Comparison of ENCODE assay signal across 21 mouse cellular contexts in the genomic region with DNA sequence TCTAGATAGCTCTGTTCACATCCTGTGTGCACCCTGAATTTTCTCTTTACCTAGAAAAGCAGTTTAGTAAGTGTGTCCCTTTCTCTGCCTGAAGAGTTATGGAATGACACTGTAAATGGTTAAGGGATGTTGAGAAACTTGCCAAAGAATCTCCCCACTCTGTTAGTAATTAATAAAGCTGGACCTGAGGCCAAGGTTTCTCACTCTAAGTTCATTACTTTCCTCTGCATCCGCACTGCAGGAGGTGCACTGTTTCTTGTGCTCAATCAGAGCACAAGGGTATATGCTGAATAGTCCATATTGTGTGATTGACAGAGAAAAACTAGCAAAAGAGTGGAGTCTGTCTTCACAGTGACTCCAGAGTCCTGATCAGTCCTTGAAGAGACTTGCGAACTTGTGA. TPM values are rescaled to one million over a fixed set of nuclear protein-coding genes. Genes with fewer than 3 reads are reported as not detected.
"Had no signal": no experiment of that assay in that cellular context is flagged by ENCODE, and none has a peak within 500 bp of the region (broad histone marks: within the 10 kb centered on the region; RNA-seq: fewer than 3 reads in every experiment).

No protein-coding gene starts in this region.

- H3K4me3 ChIP-seq: limb, embryonic 12.5 days; limb, embryonic 15.5 days; liver, embryonic 12.5 days; liver, embryonic 15.5 days had no signal

- DNase-seq: left cerebral cortex, postnatal 4 days; lung, adult 2 months; lung, postnatal 14 days; lung, postnatal 4 days; midbrain, embryonic 14.5 days; thymus, adult 2 months; thymus, postnatal 14 days; thymus, postnatal 4 days had no signal

- H3K4me1 ChIP-seq: limb, embryonic 12.5 days; limb, embryonic 15.5 days; liver, embryonic 12.5 days; liver, embryonic 15.5 days had no signal

- H3K9me3 ChIP-seq: limb, embryonic 12.5 days; limb, embryonic 15.5 days; liver, embryonic 12.5 days; liver, embryonic 15.5 days had no signal

- H3K27me3 ChIP-seq: limb, embryonic 12.5 days; limb, embryonic 15.5 days; liver, embryonic 12.5 days; liver, embryonic 15.5 days had no signal

- H3K27ac ChIP-seq: limb, embryonic 12.5 days; limb, embryonic 15.5 days; liver, embryonic 12.5 days; liver, embryonic 15.5 days; stomach, postnatal 0 days had no signal

- H3K9ac ChIP-seq: limb, embryonic 12.5 days; limb, embryonic 15.5 days; liver, embryonic 12.5 days; liver, embryonic 15.5 days had no signal

- H3K36me3 ChIP-seq: limb, embryonic 12.5 days; limb, embryonic 15.5 days; liver, embryonic 12.5 days; liver, embryonic 15.5 days had no signal

- ATAC-seq: liver, embryonic 12.5 days had no signal

- H3K4me2 ChIP-seq: limb, embryonic 12.5 days; limb, embryonic 15.5 days; liver, embryonic 12.5 days; liver, embryonic 15.5 days; midbrain, embryonic 11.5 days had no signal

RNA-seq across cellular contexts. Expression of gene Tmco5b, which starts 59.0 kb away (rescaled TPM):
- polyA plus RNA-seq: intestine, embryonic 14.5 days; limb, embryonic 12.5 days; limb, embryonic 15.5 days; liver, embryonic 12.5 days; liver, embryonic 15.5 days; lung, adult 2 months; lung, embryonic 16.5 days; midbrain, embryonic 11.5 days; midbrain, embryonic 14.5 days; midbrain, postnatal 0 days; neural tube, embryonic 11.5 days; neural tube, embryonic 14.5 days; small intestine, adult 2 months; spleen, adult 2 months; stomach, postnatal 0 days; thymus, adult 2 months had no signal
